Mouse (Mus musculus): ENCODE data around the gene Tmem50a. TPM values are rescaled to one million over a fixed set of nuclear protein-coding genes. Genes with fewer than 3 reads are reported as not detected.

Gene Tmem50a
- polyA plus RNA-seq, 1 experiment from 2014 or later: 271 TPM

DNA sequence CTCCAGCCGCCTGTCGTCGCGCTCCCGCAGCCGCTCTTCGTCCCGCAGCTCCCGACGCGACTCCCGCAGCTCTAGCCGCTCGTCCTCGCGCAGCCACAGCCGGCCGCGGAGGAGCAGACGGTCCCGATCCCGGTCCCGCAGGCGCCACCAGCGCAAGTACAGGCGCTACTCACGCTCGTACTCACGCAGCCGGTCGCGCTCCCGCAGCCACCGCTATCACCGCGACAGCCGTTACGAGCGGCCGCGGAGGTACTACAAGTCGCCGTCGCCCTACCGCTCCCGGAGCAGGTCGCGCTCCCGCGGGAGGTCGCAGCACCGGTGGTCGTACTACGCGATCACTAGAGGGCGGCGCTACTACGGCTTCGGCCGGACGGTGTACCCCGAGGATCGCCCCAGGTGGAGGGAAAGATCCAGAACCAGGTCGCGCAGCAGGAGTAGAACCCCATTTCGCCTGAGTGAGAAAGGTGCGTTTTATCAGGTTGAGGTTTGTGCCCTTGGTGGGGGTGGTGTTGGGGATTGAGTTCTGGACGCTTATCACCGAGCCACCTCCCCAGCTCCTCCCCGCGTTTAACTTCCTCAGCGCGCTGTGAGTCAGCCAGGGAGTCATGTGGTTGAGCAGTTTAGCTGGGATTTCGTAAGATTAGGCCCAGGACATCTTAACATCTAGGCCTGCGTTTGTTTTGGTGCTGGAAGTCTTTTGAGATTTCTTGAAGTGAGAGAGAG is 9.4 kb upstream of the Tmem50a start:
- no peaks in the 10 kb centered on the region for H3K9me3 ChIP-seq (ENCODE audit: low read length)
- WGBS: under 1% methylated on average over 75 of the region's 75 CpGs
- peak overlapping the region; percentile 95 for H3K27ac ChIP-seq (ENCODE audit: low read length)
- DNase-seq (ENCODE audit: low spot score): peak; percentile 98
- H3K4me2 ChIP-seq (replicated peaks; ENCODE audit: low read depth, low read length): peak overlapping the region; percentile 69
- H3K36me3 ChIP-seq (ENCODE audit: insufficient read depth, low read length): peaks cover 29% of the 10 kb centered on the region
- peak; percentile 72 for ATAC-seq
- H3K4me3 ChIP-seq (ENCODE audit: low read depth, low read length): peak overlapping the region; percentile 100
- peaks cover 5% of the 10 kb centered on the region; the same call in 1 of the 2 replicates for H3K4me1 ChIP-seq (ENCODE audit: insufficient read depth, low read depth, low read length)
- H3K27me3 ChIP-seq (replicated peaks; ENCODE audit: insufficient read depth, low read length): no peaks in the 10 kb centered on the region
- TF ChIP-seq EP300 (IDR thresholded peaks at IDR 0.05) (0 out of 2 replicates have a peak, but pooled peaks have one; percentile 37), CTCF (IDR thresholded peaks at IDR 0.05) (peak; percentile 32)
- peak overlapping the region; percentile 99 for H3K9ac ChIP-seq (replicated peaks; ENCODE audit: low read depth)

DNA sequence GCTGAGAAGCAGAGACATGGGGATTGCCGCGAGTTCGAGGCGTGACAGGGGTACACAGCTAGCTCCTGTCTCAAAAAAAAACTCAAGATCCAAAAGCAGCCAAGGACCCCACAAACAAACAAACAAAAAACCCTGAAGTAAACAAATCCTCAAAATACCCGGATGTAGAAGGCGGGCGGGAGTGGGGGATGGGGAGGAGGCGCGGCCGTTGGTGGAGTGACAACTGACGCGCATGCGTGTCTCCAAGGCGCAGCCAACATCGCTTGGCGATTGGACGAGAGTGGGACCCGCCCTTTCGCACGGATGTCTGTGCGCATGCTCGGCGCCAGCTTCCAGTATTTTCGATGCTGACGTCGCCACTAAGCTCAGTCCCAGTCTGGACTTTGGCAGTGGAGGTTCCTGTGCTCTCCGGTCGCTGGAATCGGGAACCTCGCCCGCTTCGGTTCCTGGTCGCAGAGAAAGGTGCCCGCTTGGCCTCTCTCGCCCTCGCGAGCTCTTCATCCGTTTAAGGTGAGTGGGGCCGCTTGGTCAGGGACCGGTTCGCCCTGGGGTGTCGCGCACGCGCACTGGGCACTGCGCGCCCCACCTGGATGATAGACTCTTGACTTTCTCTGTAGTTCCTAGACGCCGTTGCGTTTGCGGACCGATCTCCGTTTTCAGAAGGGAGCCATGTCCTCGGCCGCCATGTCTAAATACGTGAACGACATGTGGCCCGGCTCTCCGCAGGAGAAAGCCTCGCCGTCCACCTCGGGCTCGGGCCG is 8.6 kb upstream of the Tmem50a start, which contains the start of gene Rsrp1:
TSS of gene Rsrp1 (plus strand) at position 335 of the 761 bp plus-strand sequence.
- Histone ChIP-seq H3K4me2 (replicated peaks; ENCODE audit: low read depth, low read length) (peak within 1 kb of the TSS; percentile 69), H3K27me3 (replicated peaks; ENCODE audit: insufficient read depth, low read length) (no peaks in the 10 kb centered on the region), H3K4me1 (ENCODE audit: insufficient read depth, low read depth, low read length) (peaks cover 5% of the 10 kb centered on the region; the same call in 1 of the 2 replicates), H3K36me3 (ENCODE audit: insufficient read depth, low read length) (peaks cover 29% of the 10 kb centered on the region), H3K9ac (replicated peaks; ENCODE audit: low read depth) (peak within 1 kb of the TSS; percentile 99), H3K9me3 (ENCODE audit: low read length) (no peaks in the 10 kb centered on the region), H3K27ac (ENCODE audit: low read length) (peak within 1 kb of the TSS; percentile 95), H3K4me3 (ENCODE audit: low read depth, low read length) (peak within 1 kb of the TSS; percentile 100)
- TF ChIP-seq CTCF (IDR thresholded peaks at IDR 0.05) (no peak), EP300 (IDR thresholded peaks at IDR 0.05) (peak; percentile 77)
- ATAC-seq (peak; percentile 92), DNase-seq (ENCODE audit: low spot score) (peak; percentile 100)
- 0% methylated on average over 64 of the region's 64 CpGs for WGBS

DNA sequence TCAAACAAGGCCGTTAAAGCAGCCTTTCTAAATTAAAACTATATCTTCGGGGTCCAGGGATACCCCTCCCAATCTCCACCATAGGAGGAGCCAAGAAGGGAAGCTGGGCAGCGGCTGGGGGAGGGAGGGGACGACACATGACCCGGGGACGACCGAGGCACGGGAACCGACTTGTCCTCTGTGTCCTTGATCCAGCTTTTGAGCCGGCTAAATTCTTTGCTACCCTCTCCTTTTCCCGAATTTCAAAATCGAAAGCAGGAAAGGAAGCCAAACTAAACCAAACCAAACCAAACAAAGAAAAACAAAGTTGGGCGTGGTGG is 8.1 kb upstream of the Tmem50a start:
- WGBS: under 1% methylated on average over 13 of the region's 13 CpGs
- Histone ChIP-seq H3K9ac (replicated peaks; ENCODE audit: low read depth) (peak overlapping the region; percentile 58), H3K4me2 (replicated peaks; ENCODE audit: low read depth, low read length) (peak overlapping the region; percentile 52), H3K9me3 (ENCODE audit: low read length) (no peaks in the 10 kb centered on the region), H3K36me3 (ENCODE audit: insufficient read depth, low read length) (peaks cover 24% of the 10 kb centered on the region), H3K27ac (ENCODE audit: low read length) (peak overlapping the region; percentile 95), H3K4me3 (ENCODE audit: low read depth, low read length) (peak overlapping the region; percentile 100), H3K4me1 (ENCODE audit: insufficient read depth, low read depth, low read length) (peaks cover 5% of the 10 kb centered on the region; the same call in 1 of the 2 replicates), H3K27me3 (replicated peaks; ENCODE audit: insufficient read depth, low read length) (no peaks in the 10 kb centered on the region)
- DNase-seq (ENCODE audit: low spot score) (peak; percentile 84), ATAC-seq (peak; percentile 47)
- TF ChIP-seq EP300 (IDR thresholded peaks at IDR 0.05) (no peak; the same call in 1 of the 2 replicates), CTCF (IDR thresholded peaks at IDR 0.05) (no peak)

DNA sequence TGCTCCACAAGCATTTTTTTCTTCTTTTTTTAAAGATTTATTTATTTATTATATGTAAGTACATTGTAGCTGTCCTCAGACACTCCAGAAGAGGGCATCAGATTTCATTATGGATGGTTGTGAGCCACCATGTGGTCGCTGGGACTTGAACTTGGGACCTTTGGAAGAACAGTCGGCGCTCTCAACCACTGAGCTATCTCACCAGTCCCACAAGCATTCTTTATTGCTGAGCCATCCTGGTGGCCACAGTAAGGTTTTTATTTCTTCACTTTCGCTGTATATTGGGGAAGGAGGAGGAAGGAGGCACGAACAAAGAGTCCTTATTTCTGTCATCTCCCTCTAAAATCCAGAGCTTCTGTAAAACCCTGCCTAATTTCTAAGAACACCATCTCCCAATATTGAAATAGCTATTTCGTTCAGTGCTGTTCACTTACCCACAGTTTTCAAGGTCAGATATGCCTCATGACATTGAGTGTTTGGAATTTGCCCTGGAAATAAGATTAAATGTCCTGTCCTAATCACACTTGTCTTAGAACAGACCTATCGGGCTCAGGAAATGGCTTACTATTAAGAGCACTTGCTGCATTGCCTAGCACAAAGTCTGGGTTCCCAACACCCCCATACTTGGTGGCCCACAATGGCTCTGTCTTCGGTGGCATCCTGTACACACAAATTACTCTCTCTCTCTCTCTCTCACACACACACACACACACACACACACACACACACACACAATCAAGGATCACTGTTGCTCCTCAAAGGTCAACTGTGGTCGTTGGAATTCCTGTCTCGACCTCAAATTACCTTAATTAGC is 7.5 kb upstream of the Tmem50a start:
- H3K9me3 ChIP-seq (ENCODE audit: low read length): no peaks in the 10 kb centered on the region
- DNase-seq (ENCODE audit: low spot score) (peak; percentile 33), ATAC-seq (no peak)
- peak overlapping the region; percentile 58; the same call in 1 of the 2 replicates for H3K9ac ChIP-seq (replicated peaks; ENCODE audit: low read depth)
- peaks cover 19% of the 10 kb centered on the region; the same call in 1 of the 2 replicates for H3K36me3 ChIP-seq (ENCODE audit: insufficient read depth, low read length)
- H3K27me3 ChIP-seq (replicated peaks; ENCODE audit: insufficient read depth, low read length): no peaks in the 10 kb centered on the region
- peak overlapping the region; percentile 100 for H3K4me3 ChIP-seq (ENCODE audit: low read depth, low read length)
- peak overlapping the region; percentile 52 for H3K4me2 ChIP-seq (replicated peaks; ENCODE audit: low read depth, low read length)
- 56% methylated on average over 10 of the region's 10 CpGs for WGBS
- H3K27ac ChIP-seq (ENCODE audit: low read length): peak overlapping the region; percentile 95
- TF ChIP-seq CTCF (IDR thresholded peaks at IDR 0.05) (no peak), EP300 (IDR thresholded peaks at IDR 0.05) (no peak)
- H3K4me1 ChIP-seq (ENCODE audit: insufficient read depth, low read depth, low read length): peaks cover 5% of the 10 kb centered on the region; the same call in 1 of the 2 replicates

DNA sequence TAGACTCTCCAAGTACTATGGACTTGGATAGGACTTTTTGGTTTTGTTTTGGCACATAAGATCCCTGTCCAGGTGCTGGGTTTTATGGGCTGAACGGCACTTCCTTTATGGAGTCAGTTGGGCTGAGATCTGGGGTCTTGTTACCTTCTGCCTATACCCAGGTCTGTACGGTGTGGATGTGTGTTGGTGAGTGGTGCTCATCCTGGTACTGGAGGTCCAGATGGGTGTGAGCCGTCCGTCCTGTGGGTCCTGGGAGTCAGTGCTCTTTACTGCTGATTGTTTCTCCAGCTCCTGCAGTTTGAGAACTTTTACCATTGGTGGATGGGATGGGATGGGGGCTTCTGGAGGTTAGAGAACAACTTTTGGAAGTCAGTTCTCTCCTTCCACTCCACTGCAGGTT is 6.9 kb upstream of the Tmem50a start:
- no peak for DNase-seq (ENCODE audit: low spot score)
- Histone ChIP-seq H3K4me3 (ENCODE audit: low read depth, low read length) (no peak overlapping the region), H3K9ac (replicated peaks; ENCODE audit: low read depth) (no peak overlapping the region), H3K36me3 (ENCODE audit: insufficient read depth, low read length) (peaks cover 14% of the 10 kb centered on the region; the same call in 1 of the 2 replicates), H3K4me1 (ENCODE audit: insufficient read depth, low read depth, low read length) (peaks cover 5% of the 10 kb centered on the region; the same call in 1 of the 2 replicates), H3K27me3 (replicated peaks; ENCODE audit: insufficient read depth, low read length) (no peaks in the 10 kb centered on the region), H3K9me3 (ENCODE audit: low read length) (no peaks in the 10 kb centered on the region), H3K4me2 (replicated peaks; ENCODE audit: low read depth, low read length) (no peak overlapping the region), H3K27ac (ENCODE audit: low read length) (no peak overlapping the region)
- WGBS: 95% methylated on average over 4 of the region's 4 CpGs
- TF ChIP-seq CTCF (IDR thresholded peaks at IDR 0.05) (no peak), EP300 (IDR thresholded peaks at IDR 0.05) (no peak)
- ATAC-seq: no peak

Measured in lung, postnatal 0 days (tissue).